Mouse (Mus musculus) thymus, adult 18-20 months (tissue): ENCODE measurements around the gene Ccdc154.
"Not testable (repeated sequence)": the region's sequence is repeated elsewhere in the genome, so short reads cannot be mapped to it uniquely, and the experiment has no call there.

Source experiments
- DNase-seq, 2 experiments: peaks; one replicate each; pipeline ENCODE4 v3.0.0; 2022; ENCODE audit warnings: mixed read lengths in 2 of 2

Gene Ccdc154

DNA sequence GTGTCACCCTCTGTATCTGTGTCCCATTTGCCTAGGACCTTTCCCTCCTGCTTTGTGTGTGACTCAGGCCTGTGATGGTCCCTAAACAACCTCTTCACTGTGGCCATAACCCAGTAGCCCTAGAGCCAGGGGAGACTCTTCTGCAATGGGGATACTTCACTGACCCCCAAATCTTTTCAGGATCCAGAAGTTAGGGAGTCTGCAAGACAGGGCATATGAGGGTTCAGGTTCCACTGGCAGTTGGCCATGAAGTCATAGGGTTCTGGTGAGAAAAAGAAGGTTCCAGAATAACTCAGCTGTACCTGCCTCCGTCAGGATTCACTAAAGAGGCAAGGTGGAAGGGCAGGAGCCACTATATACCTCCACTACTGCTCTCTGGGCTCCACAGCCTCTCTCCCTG lies at the start of gene Ccdc154:
Ccdc154 (plus strand) TSS at position 301 of the 400 bp plus-strand sequence.
- DNase-seq, result no peak

- DNase-seq, result peak in 1 of 2 experiments; percentile 14
Measured at GRCm38 (mm10) chr17:25114908-25115645, 47.2 kb upstream of the Ccdc154 start.

- peak; percentile 79 to 85 for DNase-seq
Measured at GRCm38 (mm10) chr17:25115664-25116432, 46.4 kb upstream of the Ccdc154 start, which contains the start of gene Telo2. TSS of gene Telo2 (minus strand) at chr17:25115967.

DNA sequence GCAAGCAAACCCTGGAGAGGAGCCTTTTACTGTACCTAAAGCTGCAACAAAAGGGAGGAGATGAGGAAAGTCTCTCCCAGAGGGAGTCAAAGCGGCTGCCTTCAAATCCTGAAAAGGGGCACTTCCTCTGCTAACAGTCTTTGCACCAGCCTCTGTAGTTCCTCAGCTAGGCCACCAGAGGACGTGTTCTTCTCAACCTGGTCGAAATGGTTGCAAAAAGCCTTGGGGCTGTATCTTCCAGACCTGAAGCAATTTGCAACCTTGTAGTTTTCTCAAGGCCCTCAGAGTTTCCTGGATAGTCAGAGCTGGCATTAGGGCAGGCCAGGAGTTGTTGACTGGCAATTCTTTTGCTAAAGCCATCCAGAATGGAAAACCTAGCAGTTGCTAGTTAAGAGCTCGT lies 45.0 kb upstream of the Ccdc154 start:
- DNase-seq, result no peak

GRCm38 (mm10) chr17:25120406-25120805 lies 41.9 kb upstream of the Ccdc154 start, which contains the start of gene Ptx4:
TSS of gene Ptx4 (plus strand) at chr17:25120760.
- no peak for DNase-seq

- no peak for DNase-seq
Measured at GRCm38 (mm10) chr17:25123979-25124378, 38.3 kb upstream of the Ccdc154 start.

- not testable (repeated sequence) for DNase-seq
Measured at GRCm38 (mm10) chr17:25125442-25126060, 36.7 kb upstream of the Ccdc154 start.

- no peak for DNase-seq
Measured at GRCm38 (mm10) chr17:25127079-25127478, 35.2 kb upstream of the Ccdc154 start.

DNA sequence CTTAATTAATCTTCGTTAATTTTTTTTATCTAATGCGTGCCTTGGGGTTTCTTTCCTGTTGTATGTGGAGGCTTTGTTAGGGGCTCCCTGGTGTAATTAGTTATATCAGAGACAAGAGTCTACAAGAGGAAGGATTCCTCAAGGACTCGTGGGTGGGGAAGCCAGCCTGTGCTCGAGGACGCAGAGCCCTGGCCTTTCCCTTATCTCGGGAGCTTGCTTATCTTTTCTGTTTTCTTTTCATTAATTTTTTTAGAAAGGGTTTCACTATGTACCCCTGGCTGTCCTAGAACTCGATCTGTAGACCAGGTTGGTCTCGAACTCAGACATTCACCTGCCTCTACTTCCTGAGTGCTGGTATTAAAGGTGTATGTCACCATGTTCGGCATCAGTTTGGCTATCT lies 34.6 kb upstream of the Ccdc154 start:
- no peak for DNase-seq

GRCm38 (mm10) chr17:25130060-25130459 lies 32.2 kb upstream of the Ccdc154 start:
- no peak for DNase-seq

- DNase-seq, result peak; percentile 77 to 84
Measured at GRCm38 (mm10) chr17:25133275-25133698, 29.0 kb upstream of the Ccdc154 start, which contains the start of gene Clcn7. TSS of gene Clcn7 (plus strand) at chr17:25133391.

- DNase-seq, result no peak
Measured at GRCm38 (mm10) chr17:25135622-25136021, 26.6 kb upstream of the Ccdc154 start.

DNA sequence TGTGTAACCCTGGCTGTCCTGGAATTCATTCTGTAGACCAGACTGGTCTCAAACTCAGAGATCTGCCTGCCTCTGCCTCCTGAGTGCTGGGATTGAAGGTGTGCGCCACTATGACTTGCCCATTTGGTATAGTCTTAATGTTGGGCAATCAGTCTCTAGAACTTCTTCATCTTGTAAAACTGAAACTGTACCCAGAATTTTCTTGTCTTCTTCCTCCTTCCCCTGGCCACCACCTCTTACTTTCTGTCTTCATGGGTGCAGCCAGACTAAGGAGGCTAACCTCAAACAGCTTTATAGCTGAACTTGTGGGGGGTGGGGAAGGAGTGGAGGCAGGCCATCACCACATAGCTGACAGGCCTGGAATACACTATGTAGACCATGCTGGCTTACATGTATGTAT lies 23.5 kb upstream of the Ccdc154 start:
- DNase-seq, result no peak

DNA sequence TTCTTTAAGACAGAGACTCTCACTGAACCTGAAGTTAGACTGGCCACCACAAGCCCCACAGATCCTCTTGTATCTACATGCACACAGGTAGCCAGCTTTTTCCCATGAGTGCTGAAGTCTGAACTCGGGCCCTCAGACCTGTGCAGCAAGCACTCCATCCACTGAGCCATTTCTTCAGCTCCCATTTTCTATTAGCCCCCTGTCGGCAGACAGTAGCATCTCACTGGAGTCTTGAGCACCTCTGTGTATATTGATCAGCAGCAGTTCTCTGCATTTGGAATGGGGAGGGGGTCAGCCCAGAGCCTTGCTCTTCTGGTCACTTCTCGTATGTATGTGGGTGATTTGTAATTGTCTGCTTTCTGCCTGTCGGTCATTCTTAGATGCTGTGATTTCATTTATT lies 22.3 kb upstream of the Ccdc154 start:
- DNase-seq, result no peak

DNA sequence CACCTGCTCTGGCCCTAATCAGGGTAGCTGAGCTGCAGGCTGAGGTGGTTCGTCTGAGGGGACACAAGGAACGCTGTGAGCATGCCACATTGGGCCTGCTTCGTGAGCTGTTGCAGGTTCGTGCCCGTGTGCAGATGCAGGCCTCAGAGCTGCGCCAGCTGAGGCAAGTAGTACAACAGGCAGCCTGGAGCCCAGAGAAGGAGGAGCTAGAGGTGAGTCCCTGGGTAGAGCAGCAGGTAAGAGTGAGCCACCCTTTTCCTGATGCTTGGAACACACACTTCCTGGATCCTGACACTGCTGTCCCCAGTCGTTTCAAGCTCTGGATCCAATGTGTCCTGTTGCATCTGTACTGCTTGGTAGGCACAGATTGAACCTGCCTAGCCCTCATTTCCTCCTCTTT lies 1.1 kb downstream of the Ccdc154 start:
- no peak for DNase-seq

DNA sequence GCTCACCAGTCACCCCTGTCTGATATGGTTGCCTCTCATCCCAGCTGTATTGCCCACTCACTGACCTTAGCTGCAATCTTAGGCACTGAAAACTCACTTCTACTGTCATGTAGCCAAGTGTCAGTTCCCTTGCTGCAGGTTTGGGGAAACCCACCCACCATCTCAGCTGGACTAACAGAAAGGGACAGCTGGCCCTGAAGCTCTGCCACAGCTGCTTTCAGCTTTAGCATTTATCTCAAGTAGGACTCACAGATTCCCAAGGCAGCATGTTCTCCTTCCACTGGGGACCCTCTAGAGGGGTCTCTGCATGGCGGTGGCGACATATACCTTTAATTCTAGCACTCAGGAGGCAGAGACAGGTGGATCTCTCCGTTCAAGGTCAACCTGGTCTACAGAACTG lies 2.5 kb downstream of the Ccdc154 start:
- no peak for DNase-seq

DNA sequence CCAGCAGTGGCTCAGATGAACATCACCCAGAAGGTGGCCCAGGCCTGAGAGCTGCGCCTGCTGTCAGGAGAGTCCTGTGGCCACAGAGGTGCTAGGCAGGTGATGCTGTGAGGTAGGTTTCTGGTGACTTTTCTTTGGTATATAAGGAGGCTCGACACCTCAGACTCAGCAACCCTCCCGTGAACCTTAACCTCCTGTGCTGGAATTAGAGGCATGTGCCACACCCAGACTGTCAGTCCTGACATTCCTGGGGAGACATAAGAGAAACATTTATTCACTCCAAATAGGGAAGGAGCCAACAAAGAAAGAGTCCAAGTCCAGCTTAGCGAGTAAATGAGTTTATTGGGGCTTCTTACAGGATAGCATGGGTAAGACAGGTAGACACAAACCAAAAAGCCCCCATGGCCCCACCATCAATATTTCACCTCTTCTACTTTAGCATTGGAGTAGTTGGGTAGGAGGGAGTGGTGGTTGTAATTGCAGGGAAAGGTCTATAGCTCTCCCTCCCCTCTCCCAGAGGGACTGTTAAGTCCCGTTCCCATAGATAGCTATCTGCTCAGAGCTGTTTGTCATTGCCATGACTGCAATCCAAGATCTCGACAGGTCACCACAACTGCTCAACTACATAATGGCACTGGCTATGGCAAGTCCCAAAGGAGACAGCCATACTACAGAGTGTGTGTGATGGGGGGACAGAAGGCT lies 3.9 kb downstream of the Ccdc154 start:
- no peak for DNase-seq

GRCm38 (mm10) chr17:25169706-25170105 lies 7.4 kb downstream of the Ccdc154 start:
- DNase-seq, result no peak

DNA sequence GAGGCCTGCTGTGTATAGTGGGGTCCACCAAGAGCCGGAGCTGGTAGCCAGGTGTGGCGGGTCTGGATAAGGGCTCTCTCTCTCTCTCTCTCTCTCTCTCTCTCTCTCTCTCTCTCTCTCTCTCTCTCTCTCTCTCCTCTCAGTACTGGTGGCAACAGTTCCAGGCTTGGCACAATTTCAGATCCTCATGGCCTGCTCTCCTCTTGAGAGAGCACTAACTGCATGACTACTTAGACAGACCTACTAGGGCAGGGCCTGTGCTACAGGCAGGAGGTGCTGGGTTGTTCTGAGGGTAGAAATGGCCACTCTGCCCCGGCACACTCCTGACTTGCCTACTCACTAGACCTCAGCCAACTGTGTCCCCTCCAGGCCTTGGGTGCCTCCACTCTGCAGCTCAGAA lies 10.3 kb downstream of the Ccdc154 start:
- DNase-seq, result no peak

- DNase-seq, result no peak
Measured at GRCm38 (mm10) chr17:25175411-25175810, 13.2 kb downstream of the Ccdc154 start, which contains the start of gene Gm38655. TSS of gene Gm38655 (minus strand) at chr17:25175471.

GRCm38 (mm10) chr17:25183232-25183631 lies 21.0 kb downstream of the Ccdc154 start:
- DNase-seq, result peak in 1 of 2 experiments; percentile 14

GRCm38 (mm10) chr17:25184129-25184691 lies 21.9 kb downstream of the Ccdc154 start, which contains the start of gene BC003965:
TSS of gene BC003965 (plus strand) at chr17:25184554.
- peak; percentile 92 to 95 for DNase-seq
